Mouse (Mus musculus) forebrain, embryonic 16.5 days (tissue): ENCODE results near the gene Desi2. TPM values are rescaled to one million over a fixed set of nuclear protein-coding genes. Genes with fewer than 3 reads are reported as not detected.
"Not testable (repeated sequence)": the region's sequence is repeated elsewhere in the genome, so short reads cannot be mapped to it uniquely, and the experiment has no call there.

Source experiments
- ATAC-seq: fragments of 200-750 bp; cut with Nextera tagmentation; 2 replicates; pipeline ENCODE4 v1.8.0; 2017; ENCODE audit warnings: mild to moderate bottlenecking, moderate library complexity
- H3K27ac ChIP-seq: fragments of 300-500 bp; sonication (generic); 2 replicates; pipeline ENCODE4 v1.5.1; 2014; ENCODE audit warnings: low read length, control low read depth
- H3K27me3 ChIP-seq: fragments of 300-500 bp; sonication (generic); replicated peaks from 2 replicates; pipeline ENCODE4 v1.6.1; 2014; ENCODE audit warnings: low read length; ENCODE audit not compliant: control insufficient read depth, insufficient read depth
- H3K36me3 ChIP-seq: fragments of 300-500 bp; sonication (generic); 2 replicates; pipeline ENCODE4 v1.6.1; 2014; ENCODE audit not compliant: control insufficient read depth, insufficient read depth
- H3K4me1 ChIP-seq: fragments of 300-500 bp; sonication (generic); replicated peaks from 2 replicates; pipeline ENCODE4 v1.6.1; 2014; ENCODE audit warnings: low read length; ENCODE audit not compliant: control insufficient read depth, insufficient read depth
- H3K4me2 ChIP-seq: fragments of 300-500 bp; sonication (generic); 2 replicates; pipeline ENCODE4 v1.6.1; 2014; ENCODE audit warnings: mild to moderate bottlenecking, low read length, control low read depth
- H3K4me3 ChIP-seq: fragments of 300-500 bp; sonication (generic); replicated peaks from 2 replicates; pipeline ENCODE4 v1.5.1; 2014; ENCODE audit warnings: mild to moderate bottlenecking, low read length, control low read depth
- H3K9ac ChIP-seq: fragments of 300-500 bp; sonication (generic); replicated peaks from 2 replicates; pipeline ENCODE4 v1.6.1; 2014; ENCODE audit warnings: low read depth, low read length, control low read depth
- H3K9me3 ChIP-seq: fragments of 300-500 bp; sonication (generic); 2 replicates; pipeline ENCODE4 v1.6.1; 2016; ENCODE audit warnings: low read length; ENCODE audit not compliant: control insufficient read depth
- WGBS: fragments of 180-500 bp; shearing (Covaris S2); extraction: QIAGEN DNeasy Blood & Tissue Kit; methylation state at CpG from one replicate; pipeline ENCODE4 v1.1.7; 2014; 5-methylcytosine and 5-hydroxymethylcytosine counted together
- polyA plus RNA-seq: library from polyadenylated mRNA; unstranded; fragments of >200 nt; fragmentation: Nextera tagmentation; extraction: Ambion mirVana; gene quantifications from 2 replicates; pipeline ENCODE4 v1.2.1, GENCODE M21; 2015

Gene Desi2
- polyA plus RNA-seq, result 17.7 and 19.9 TPM in 2 replicates

- peak within 1 kb of the TSS; percentile 50 for H3K27ac ChIP-seq
- H3K27me3 ChIP-seq, H3K4me1 ChIP-seq, H3K9me3 ChIP-seq, H3K36me3 ChIP-seq: not testable (repeated sequence)
- H3K4me3 ChIP-seq, result peak within 1 kb of the TSS; percentile 67
- H3K4me2 ChIP-seq, result peak within 1 kb of the TSS; percentile 58
- ATAC-seq, result peak; percentile 99
- peak within 1 kb of the TSS; percentile 64 for H3K9ac ChIP-seq
- under 1% methylated on average over 34 of the region's 37 CpGs for WGBS
Observed at GRCm38 (mm10) chr1:178187216-178187791, at the start of gene Desi2. Gene Desi2 (plus strand): TSS chr1:178187417.

GRCm38 (mm10) chr1:178146513-178146912 lies 40.7 kb upstream of the Desi2 start:
- ATAC-seq, result peak; percentile 20; the same call in 1 of the 2 replicates
- not testable (repeated sequence) for H3K4me3 ChIP-seq, H3K36me3 ChIP-seq, H3K9ac ChIP-seq, H3K27me3 ChIP-seq, H3K4me1 ChIP-seq, H3K27ac ChIP-seq, H3K9me3 ChIP-seq, H3K4me2 ChIP-seq
- 5% methylated on average over 1 of the region's 2 CpGs for WGBS

GRCm38 (mm10) chr1:178146915-178147314 lies 40.3 kb upstream of the Desi2 start:
- ATAC-seq, result 0 out of 2 replicates have a peak, but pooled peaks have one; percentile 20
- not testable (repeated sequence) for H3K27ac ChIP-seq, H3K36me3 ChIP-seq, H3K9ac ChIP-seq, H3K4me3 ChIP-seq, H3K4me2 ChIP-seq, H3K9me3 ChIP-seq, H3K27me3 ChIP-seq, H3K4me1 ChIP-seq
- 50% methylated on average over 3 of the region's 4 CpGs for WGBS

- Histone ChIP-seq H3K27me3 (no peaks in the 10 kb centered on the region), H3K4me1 (peaks cover 2% of the 10 kb centered on the region; the same call in 1 of the 2 replicates), H3K9ac (no peak overlapping the region), H3K4me2 (no peak overlapping the region), H3K9me3 (no peaks in the 10 kb centered on the region), H3K36me3 (no peaks in the 10 kb centered on the region), H3K4me3 (no peak overlapping the region), H3K27ac (no peak overlapping the region)
- WGBS, result 93% methylated on average over 2 of the region's 2 CpGs
- no peak for ATAC-seq
Observed at GRCm38 (mm10) chr1:178182251-178182650, 5.0 kb upstream of the Desi2 start.

GRCm38 (mm10) chr1:178185591-178185990 lies 1.6 kb upstream of the Desi2 start:
- no peak overlapping the region for H3K9ac ChIP-seq
- no peaks in the 10 kb centered on the region for H3K9me3 ChIP-seq
- H3K4me2 ChIP-seq, result no peak overlapping the region
- H3K4me3 ChIP-seq, result no peak overlapping the region
- H3K27me3 ChIP-seq, result no peaks in the 10 kb centered on the region
- H3K36me3 ChIP-seq, result no peaks in the 10 kb centered on the region
- ATAC-seq, result no peak
- H3K27ac ChIP-seq, result no peak overlapping the region
- peaks cover 6% of the 10 kb centered on the region for H3K4me1 ChIP-seq

GRCm38 (mm10) chr1:178187810-178188209 lies 593 bp downstream of the Desi2 start:
- not testable (repeated sequence) for ATAC-seq, H3K36me3 ChIP-seq, H3K9me3 ChIP-seq, H3K27ac ChIP-seq, H3K27me3 ChIP-seq, H3K4me1 ChIP-seq
- Histone ChIP-seq H3K4me3 (peak overlapping the region; percentile 67), H3K9ac (peak overlapping the region; percentile 64), H3K4me2 (peak overlapping the region; percentile 43)
- under 1% methylated on average over 25 of the region's 38 CpGs for WGBS

GRCm38 (mm10) chr1:178188386-178188785 lies 1.2 kb downstream of the Desi2 start:
- H3K27ac ChIP-seq, result no peak overlapping the region
- no peak overlapping the region for H3K9ac ChIP-seq
- H3K4me2 ChIP-seq, result peak overlapping the region; percentile 58
- no peak for ATAC-seq
- H3K27me3 ChIP-seq, result no peaks in the 10 kb centered on the region
- H3K36me3 ChIP-seq, result no peaks in the 10 kb centered on the region
- peak overlapping the region; percentile 38 for H3K4me3 ChIP-seq
- peaks cover 6% of the 10 kb centered on the region for H3K4me1 ChIP-seq
- no peaks in the 10 kb centered on the region for H3K9me3 ChIP-seq
- WGBS, result 10% methylated on average over 12 of the region's 13 CpGs

GRCm38 (mm10) chr1:178205701-178206325 lies 18.6 kb downstream of the Desi2 start:
- Histone ChIP-seq H3K27me3 (no peaks in the 10 kb centered on the region), H3K9ac (no peak overlapping the region), H3K36me3 (no peaks in the 10 kb centered on the region), H3K4me2 (no peak overlapping the region), H3K4me3 (no peak overlapping the region), H3K4me1 (no peaks in the 10 kb centered on the region), H3K9me3 (peaks cover 5% of the 10 kb centered on the region), H3K27ac (no peak overlapping the region)
- ATAC-seq, result no peak
- 91% methylated on average over 10 of the region's 10 CpGs for WGBS

GRCm38 (mm10) chr1:178207856-178208255 lies 20.6 kb downstream of the Desi2 start:
- WGBS, result 85% methylated on average over 4 of the region's 4 CpGs
- not testable (repeated sequence) for H3K9ac ChIP-seq, H3K4me2 ChIP-seq, H3K4me1 ChIP-seq, H3K9me3 ChIP-seq, H3K4me3 ChIP-seq, H3K27ac ChIP-seq, H3K36me3 ChIP-seq, H3K27me3 ChIP-seq, ATAC-seq
